Mouse (Mus musculus): Measurements from ENCODE around the gene Tbc1d10c.

The Tbc1d10c gene

DNA sequence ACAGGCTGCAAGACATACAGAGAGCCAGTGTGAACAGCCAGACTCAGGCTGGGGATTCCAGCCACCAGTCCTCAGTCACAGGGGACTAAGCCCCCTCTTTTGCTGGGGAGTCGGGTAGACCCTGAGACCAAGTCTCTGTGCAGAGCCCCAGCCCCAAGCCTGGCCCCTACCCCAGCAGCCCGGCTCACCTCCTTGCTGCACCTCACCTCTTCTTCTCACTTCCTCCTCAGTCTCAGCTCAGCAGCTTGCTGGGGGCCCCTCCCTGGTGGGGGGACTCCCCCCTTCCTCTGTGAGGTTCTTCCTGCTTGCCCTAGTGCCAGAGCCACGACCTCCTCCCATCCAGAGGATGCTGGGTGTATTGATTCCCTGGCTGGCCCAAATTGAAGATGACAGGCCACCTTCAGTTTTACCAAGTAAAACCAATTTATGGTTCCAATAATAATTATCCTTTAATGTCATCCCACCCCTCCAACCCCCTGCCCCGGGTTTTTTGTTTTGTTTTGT, at the start of gene Tbc1d10c:
Gene Tbc1d10c, minus strand, starts transcription at position 454 of the 504 bp plus-strand sequence.
- DNase-seq: no peak

DNA sequence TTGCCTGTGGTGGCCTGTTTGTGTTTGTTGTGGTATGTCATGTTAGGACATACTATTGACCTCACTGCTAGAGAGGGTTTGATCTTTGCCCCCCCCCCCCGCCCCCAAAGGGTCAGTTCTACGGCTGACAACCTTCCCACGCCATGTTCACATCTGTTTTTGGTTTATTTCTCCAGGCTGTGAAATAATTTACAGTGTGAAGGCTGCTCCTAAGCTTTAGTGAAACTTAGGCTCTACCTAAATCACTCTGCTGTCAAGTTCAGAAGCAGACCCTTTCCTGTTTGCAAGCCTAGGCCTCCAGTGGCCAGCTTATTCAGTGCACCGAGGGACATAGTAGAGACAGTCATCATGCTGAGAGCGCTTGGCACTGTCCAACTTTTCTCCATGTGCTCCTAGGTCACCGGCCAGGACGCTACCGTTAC, 49.2 kb upstream of the Tbc1d10c start:
- DNase-seq: no peak

DNA sequence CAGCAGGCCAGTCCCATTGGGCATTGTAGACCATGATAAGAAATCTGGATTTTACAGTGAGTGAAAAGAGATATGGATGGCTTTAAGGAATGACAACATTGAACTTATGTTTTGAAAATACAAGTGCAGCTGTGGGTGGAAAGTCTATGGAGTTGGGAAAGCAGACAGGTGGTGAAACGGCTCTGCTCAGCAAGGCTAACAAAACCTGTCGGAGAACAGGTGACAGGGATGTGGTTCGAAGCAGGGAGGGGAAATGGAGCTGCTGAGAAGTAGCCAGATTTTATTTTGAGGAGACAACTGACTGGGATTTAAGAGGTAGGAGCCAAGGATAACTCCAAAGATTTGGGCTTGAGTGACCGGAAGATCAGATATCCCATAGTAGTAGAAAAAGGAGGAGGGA, 43.5 kb upstream of the Tbc1d10c start:
- no peak for DNase-seq

DNA sequence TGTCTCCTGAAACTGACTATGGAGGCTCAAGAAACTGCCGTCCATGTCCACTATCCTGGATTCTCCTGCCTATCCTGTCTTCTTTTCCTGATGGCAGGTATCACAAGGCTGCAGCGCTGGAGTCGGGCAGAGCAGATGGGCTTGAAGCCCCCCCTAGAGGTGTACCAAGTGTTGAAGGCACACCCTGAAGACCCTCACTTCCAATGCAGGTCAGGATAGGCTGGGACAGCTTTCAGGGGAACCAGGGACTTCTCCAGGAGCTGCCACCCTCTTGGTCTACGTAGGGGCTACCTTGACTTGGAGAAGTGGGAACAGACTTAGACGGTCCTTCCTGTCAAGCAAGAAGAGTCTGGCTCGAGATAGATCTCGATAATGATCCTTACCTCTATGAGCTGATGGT, 41.6 kb upstream of the Tbc1d10c start:
- DNase-seq: no peak

DNA sequence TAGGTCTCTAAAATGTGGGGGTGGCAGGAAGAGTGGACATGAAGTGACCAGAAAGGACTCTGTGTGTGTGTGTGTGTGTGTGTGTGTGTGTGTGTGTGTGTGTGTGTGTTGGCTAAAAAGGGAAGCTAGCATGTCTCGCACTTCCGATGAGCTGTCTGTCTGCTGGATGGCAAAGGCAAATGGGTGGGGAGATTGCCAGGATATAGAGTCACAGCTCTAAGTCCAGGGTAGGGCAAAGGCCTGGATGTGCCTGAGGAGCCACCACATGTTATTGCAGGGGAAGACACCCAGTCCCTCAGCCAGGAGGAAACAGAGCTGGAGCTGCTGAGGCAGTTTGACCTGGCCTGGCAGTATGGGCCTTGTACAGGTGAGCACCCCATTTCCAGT, 41.1 kb upstream of the Tbc1d10c start:
- peak in 1 of 2 experiments; percentile 76 for DNase-seq

DNA sequence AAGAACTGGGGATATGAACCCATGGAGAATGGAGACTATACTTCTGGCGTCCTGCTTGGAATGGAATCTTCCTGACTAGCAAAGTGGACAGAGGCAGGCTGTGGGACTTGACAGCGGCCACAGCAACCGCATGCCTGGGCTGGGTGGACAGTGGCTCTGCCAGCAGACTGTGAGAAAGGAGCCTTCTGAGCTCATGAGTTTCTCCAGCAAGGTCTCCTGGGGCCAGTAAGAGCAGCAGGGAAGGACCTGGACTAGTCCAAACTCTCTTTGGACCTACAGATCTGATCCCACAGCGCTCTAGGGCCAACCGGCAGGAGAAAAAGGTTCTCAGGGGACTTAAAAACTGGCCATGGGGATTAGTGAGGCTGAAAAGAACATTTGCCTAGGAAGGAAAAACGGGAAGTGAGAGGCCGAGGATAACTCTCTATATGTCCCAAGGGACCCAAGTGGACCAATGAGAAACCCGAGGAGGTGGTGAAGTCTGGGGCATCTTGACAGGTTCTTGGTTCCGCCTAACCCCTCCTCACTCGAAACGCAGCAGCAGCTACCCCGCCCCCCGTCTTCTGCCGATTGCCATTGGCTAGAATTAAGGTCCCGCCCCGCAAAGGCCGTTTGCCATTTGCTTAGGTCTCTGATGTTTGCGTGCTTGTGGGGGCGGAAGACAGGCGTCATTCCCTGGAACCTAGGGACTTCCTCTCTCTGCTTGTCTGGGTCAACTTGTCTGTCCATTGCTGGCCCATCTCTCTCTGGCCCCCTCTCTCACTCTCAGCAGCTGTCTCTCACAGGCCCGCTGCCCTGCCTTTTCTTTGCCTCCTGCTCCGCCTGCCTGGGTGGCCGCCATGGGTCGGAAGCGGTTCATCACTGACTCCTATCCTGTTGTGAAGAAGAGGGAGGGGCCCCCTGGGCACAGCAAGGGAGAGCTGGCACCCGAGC, 40.4 kb upstream of the Tbc1d10c start, which contains the start of gene Pold4:
Gene Pold4, plus strand, starts transcription at position 647 of the 933 bp plus-strand sequence.
- peak; percentile 99 to 100 for DNase-seq

DNA sequence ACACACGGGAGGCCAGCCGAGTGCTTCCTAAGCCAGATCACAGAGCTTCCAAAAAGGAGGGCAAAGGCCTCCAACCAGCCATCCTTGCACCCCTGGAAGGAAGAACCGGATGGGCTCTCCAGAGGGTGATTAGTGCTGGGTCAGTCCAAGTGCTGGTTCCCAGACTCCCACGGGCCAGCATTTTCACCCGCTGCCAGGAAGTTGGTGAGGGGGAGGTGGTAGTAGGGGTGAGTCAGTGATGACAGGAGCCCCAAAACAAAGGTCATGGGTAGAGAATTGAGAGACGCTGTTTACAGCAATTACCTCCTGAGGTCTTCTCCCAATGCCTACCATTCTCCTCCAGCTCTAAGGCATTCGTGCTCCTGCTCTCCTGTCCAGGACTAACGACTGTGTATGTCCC, 39.3 kb upstream of the Tbc1d10c start:
- DNase-seq: peak; percentile 25 to 39

DNA sequence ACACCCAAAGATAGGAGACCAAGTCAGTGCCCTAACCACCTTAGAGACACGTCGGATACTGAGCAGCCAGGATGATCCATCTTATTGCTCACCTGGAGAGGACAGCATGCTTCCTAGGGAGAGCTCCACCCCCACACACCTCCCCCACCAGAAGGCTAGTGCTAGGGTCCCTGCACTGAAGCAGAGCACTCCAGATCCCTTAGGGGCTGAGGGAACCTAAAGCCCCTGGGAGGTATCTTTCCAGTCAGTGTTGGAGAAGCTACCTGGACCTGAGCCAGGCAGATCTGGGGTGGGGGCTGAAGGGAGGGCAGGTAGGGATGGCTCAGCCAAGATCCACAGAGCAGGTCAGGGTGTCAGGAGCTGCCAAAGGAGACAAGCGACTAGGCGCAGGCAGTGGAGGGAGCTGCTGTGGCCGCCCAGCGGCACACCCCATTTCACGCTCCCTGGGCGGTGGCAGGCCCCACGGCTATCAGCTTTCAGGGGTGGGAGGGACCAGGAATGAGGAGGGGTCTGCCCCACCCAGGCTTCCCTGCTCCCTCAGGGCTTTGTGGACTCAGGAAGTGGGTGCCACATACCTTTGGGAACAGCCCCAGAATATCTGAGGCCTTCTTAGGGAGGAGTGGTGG, 38.5 kb upstream of the Tbc1d10c start:
- no peak for DNase-seq

DNA sequence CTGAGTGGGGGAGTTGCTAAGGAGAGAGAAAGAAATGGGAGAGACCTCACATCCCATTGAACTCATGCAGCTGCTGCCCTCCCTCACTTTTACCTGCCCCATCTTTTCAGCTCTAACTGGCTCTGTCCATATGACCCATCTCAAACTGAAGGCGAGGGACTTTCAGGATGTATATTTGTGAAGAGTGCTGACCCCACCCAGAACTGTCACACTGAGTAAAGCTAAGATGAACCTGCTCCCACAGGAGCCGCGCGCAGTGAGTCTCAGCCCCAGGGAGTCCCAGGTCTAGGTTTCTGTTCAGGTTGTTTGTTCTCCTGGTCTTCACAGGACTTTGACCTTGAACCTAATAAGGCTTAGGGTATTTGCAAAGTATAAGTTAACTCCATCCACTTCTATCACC, 37.8 kb upstream of the Tbc1d10c start:
- no peak for DNase-seq

DNA sequence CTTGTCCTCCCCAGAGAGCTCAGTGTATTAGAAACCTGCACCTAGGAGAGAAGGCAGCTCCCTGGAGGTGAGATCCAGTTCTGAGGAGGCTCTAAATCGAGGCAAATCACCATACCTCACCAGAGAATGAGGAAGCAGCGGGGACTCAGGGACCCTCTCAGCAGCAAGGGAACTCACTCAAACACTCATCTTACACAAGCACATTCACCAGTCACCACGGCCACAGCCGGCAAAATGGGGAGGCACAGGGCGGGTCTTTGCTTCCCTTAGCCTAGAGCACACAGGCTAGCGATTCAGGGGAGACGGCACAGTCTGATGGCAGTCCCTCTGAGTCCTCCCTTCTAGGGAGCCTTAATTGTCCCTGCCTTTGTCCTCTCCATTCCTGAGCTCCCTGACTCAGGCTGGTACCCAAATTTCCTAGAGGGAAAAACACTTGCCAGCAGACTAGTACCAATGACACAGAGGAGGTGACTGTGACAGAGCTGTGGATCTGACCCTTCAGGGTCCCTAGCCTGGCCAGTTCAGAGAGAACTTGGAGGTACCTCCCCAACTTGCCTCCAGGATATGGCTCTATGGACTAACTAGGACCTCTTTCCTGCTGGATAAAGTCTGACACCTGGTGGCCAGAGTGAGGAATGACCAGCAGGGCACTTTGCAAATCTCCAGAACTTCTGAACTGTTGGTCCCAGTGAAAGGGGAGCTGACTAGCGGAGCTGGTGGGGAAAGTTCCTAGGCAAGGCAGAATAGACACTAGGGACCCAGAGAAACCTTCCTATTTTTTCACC, 37.0 kb upstream of the Tbc1d10c start:
- DNase-seq: peak; percentile 76 to 81

DNA sequence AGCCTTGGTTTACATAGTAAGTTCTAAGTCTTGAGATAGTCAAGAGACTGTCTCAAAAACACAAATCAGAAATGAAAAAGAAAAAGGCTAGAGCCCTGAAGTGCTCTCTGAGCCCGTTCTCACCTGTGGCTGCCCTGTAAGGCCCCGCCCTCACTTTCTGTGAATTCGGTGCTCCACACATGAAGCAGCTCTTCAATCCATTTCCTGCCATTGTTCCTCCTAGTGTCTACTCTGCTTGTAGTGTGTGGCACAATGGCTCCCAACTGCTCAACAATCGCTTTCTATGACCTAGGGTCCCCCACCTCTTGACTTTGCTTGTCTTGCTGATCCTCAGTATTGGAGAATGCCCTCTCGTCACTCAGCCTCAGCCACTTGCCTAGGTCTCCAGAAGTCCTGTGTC, 36.4 kb upstream of the Tbc1d10c start:
- no peak for DNase-seq

DNA sequence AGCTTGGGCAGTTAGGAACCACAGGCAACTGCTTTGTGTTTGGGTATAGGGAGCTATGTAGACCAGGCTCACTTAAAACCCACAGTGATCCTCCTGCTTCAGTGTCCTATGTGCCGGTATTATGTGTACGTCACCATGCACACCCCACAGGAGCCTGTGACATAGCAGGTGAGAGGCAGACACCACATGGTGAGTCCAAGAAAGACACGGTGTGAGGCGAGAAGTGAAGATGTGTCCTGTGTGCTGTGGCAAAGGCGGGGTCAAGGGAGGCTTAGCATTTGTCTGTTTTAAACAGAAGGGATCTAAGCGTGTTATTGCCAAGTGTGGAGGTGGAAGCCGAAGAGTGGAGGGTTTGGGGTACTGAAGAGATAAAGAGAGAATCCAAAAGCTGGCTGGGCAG, 35.7 kb upstream of the Tbc1d10c start:
- DNase-seq: no peak

DNA sequence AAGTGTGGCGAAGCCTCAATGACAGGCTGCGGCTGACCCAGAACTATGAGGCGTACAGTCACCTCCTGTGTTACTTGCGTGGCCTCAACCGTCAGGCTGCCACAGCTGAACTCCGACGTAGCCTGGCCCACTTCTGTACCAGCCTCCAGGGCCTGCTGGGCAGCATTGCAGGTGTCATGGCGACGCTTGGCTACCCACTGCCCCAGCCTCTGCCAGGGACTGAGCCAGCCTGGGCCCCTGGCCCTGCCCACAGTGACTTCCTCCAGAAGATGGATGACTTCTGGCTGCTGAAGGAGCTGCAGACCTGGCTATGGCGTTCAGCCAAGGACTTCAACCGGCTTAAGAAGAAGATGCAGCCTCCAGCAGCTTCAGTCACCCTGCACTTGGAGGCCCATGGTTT, 31.1 kb upstream of the Tbc1d10c start:
- peak; percentile 76 to 79 for DNase-seq

DNA sequence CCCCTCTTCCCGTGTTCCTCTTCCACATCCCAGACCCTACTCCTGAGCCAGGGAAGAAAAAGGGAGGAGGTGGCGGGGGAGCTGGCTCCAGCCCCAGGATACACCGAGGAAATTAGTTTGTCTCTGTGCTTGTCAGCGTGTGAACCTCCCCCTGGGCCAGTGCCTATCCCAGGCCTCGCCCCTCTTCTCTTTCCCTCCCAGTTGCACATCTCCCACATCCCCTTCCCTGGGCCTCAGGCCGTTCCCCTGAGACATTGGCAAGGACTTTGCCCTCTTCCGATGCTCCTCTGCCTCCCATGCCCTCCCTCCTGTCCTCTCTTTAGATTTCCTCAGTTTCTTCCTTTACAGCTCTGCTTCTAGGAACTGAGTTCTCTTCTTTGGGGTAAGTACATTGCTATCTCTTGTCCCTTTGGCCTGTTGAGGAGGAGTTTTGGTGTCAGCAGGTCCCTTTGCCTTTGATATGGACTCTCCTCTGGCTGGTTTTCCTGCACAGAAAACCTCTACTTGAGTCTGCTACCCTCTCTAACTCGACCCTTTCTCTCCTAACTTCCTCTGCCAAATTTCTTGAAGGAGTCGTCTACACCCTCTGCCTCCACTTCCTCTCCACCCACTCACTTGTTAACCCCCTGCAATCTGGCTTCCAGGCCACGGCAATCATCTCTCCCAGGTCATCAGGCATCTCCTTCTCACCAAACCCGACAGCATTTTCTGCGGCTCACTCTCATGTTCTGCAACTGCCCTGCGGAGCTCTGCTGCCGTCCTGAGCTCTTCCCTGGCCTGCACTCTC, 30.1 kb upstream of the Tbc1d10c start:
- peak; percentile 62 to 66 for DNase-seq

DNA sequence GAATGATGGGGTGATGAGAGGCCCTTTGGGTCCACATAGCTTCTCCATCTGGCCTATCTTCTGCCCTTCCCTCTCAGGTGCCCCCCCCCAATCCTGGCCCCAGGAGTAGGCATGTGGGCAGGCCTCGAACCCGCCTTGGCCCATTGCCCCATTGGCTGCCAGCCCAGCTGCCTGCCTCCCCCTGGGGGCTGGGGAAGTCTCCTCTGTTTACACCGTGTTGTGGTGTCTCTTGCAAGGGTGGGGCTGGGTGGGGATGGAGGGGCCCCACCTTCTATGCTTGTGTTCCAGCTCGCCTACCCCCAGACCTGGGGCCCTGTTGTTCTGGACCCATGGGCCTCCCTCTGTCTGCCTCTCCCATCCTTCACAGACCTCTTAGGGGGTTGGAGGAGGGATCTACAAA, 29.3 kb upstream of the Tbc1d10c start:
- DNase-seq: no peak

DNA sequence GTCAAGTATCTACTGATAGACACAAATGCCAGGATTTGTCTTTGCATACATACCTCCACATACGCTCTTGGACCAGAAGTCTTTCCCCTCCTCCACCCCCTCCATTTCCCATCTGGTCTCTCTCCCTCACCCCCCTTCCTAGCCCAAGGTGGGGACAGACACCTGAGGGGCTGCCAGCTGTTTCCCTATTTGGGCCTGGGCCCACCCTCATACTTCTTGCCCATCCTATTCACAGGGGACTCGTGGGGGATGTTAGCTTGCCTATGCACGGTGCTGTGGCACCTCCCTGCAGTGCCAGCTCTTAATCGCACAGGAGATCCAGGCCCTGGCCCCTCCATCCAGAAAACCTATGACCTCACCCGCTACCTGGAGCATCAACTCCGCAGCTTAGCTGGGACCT, 28.9 kb upstream of the Tbc1d10c start:
- no peak for DNase-seq

DNA sequence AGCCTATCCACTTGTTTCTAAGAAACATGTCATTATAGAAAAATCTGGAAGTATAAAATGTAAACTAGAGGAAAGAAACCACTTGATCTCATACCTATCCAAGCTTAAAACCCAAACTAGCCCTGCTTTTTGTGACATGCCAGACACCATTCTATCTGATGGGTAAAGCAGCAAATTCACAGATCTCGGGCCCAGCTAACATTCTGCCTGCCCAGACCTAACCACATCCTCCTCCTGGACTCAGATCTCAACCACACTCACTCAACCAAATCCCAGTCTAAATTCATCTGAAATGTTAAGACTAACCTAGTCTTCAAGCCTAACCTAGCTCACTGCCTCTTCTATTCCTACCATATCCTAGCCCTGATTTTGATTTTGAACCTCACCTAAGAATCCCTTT, 27.7 kb upstream of the Tbc1d10c start:
- no peak for DNase-seq

DNA sequence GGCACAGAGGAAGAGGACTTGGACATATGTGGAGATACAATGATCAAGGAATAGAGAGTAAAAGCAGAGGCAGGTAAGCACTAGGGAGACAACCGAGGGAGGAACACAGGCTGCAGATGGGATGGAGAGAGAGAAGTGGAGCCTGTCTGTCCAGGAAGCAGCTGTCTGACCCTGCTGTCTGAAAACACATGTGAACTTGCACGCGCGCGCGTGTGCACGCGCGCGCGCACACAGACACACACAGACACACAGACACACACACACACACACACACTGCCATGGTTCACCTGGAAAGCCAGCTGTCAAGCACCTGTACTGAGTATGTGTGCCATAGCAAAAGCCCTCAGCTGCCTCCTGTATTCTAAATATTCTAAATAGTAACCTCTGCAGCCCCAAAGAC, 27.2 kb upstream of the Tbc1d10c start:
- no peak for DNase-seq

DNA sequence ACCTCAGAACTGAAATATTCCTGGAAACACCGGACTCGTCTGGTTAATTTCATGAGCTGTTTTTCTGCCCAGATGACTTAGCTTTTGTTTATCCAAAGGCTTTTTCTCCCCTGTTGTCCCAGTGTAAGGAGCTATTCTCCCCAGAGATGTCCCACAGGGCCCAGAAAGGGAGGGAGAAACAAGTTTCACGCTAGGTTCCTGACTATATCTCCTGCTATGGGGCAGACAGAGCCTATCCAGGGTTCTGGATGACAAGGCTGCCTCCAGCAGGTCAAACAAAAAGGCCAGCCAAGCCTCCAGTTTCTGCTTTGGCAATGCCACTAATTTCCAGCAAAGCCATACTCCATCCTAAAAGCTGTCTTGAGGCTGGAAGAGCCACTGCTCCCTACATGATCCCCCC, 26.8 kb upstream of the Tbc1d10c start:
- DNase-seq: no peak

DNA sequence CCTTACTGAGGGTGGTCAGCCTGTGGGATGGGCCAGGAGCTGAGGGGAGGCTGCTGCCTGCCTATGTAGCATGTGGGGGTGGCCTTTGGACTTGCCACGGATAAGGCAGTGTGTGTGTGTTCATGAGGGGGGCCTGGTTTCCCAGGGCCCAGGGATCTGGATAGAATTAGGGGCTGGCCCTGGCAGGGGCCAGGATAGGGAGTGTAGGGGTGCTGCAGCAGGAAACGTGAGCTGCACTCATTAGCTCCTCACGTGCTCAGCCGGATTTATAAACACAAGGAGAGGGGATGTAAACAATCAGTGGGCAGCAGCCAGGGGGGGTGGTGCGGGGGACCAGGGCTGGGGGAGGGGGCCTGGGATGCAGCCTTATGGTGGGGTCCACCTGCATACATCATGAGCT, 26.1 kb upstream of the Tbc1d10c start:
- no peak for DNase-seq

DNA sequence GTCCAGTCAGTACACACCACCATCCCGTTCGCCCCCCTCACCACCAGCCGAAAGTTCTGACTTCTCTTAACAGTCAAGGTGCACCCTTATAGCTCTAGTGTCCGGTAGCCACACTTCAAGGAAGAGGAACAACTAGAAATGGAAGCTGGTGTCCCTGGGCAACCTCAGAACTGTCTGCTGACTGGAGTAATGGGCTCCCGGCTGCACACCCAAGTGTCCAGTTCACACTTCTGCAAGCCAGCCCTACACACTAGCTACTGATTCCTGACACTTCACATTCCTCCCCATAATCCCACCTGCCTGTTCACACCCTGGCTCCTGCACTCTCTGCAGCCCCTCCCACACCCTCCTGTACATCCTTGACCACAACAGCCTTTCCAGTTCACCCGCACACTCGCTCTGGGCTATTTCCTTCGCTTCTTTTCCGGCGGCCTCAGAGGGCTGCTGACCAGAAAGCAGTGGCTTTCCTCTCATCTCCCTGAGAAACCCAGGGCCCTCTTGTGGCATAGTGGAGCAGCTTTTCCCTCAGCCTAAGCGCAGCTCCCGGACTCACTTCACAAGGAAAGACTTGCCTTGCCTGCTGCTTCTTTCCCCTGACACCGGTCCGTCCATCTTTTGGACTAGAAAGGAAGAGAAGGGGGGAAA, 25.1 kb upstream of the Tbc1d10c start:
- DNase-seq: peak; percentile 62 to 71

DNA sequence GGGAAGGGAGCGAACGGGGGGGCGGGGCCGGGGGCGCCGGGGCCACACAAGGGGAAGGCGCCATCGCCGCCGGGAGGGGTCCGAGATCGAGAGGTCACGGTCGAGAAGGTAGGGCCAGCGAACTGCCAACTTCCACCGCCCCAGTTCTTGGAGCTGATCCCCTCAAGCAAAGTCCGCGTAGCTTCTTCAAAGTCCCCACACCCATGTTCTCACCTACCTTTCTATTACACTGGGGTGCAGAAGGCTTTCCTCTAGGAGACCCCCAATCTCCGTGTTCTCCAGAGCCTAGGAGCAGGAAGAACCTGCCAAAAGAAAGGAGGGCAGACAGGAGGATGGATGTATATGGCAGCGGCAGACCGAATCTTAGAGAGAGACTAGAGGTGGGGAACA, 24.4 kb upstream of the Tbc1d10c start:
- no peak for DNase-seq
